Mouse (Mus musculus) brown adipose tissue, adult 24 weeks (tissue): Measurements from ENCODE around the gene Stx17. TPM values are rescaled to one million over a fixed set of nuclear protein-coding genes. Genes with fewer than 3 reads are reported as not detected.

Source experiments
- H3K27ac ChIP-seq: fragments of 200-500 bp; replicated peaks from 2 replicates; pipeline ENCODE4 v1.5.1; 2012; ENCODE audit warnings: low read depth, mild to moderate bottlenecking, low read length
- H3K4me1 ChIP-seq: fragments of 200-500 bp; 2 replicates; pipeline ENCODE4 v1.6.1; 2012; ENCODE audit warnings: low read length, mixed read lengths; ENCODE audit not compliant: control insufficient read depth, insufficient read depth, insufficient read length
- H3K4me3 ChIP-seq: fragments of 200-500 bp; 2 replicates; pipeline ENCODE4 v1.5.1; 2012; ENCODE audit warnings: low read depth, mild to moderate bottlenecking, low read length, moderate library complexity; ENCODE audit not compliant: insufficient read depth
- polyA plus RNA-seq: library from polyadenylated mRNA; stranded (reverse); fragments of >200 nt; gene quantifications from 2 replicates; pipeline ENCODE4 v1.2.4, GENCODE M21; 2012; ENCODE audit not compliant: missing spikeins, insufficient read depth, insufficient read length

The Stx17 gene
- 15.1 and 23.2 TPM in 2 replicates for polyA plus RNA-seq

GRCm38 (mm10) chr4:48124773-48125469 lies at the start of gene Stx17:
Gene Stx17, plus strand, starts transcription at chr4:48124915.
- Histone ChIP-seq H3K4me1 (no peaks in the 10 kb centered on the region), H3K4me3 (peak within 1 kb of the TSS; percentile 99), H3K27ac (peak within 1 kb of the TSS; percentile 71)

GRCm38 (mm10) chr4:48076693-48077471 lies 47.8 kb upstream of the Stx17 start:
- Histone ChIP-seq H3K4me1 (0 out of 2 replicates have a peak, but pooled peaks cover 2% of the 10 kb centered on the region), H3K4me3 (no peak overlapping the region), H3K27ac (no peak overlapping the region)

- H3K4me3 ChIP-seq: no peak overlapping the region
- no peak overlapping the region for H3K27ac ChIP-seq
- H3K4me1 ChIP-seq: 0 out of 2 replicates have a peak, but pooled peaks cover 2% of the 10 kb centered on the region
Measured at GRCm38 (mm10) chr4:48078213-48078612, 46.5 kb upstream of the Stx17 start.

- H3K4me1 ChIP-seq: 0 out of 2 replicates have a peak, but pooled peaks cover 2% of the 10 kb centered on the region
- no peak overlapping the region for H3K27ac ChIP-seq
- no peak overlapping the region for H3K4me3 ChIP-seq
Measured at GRCm38 (mm10) chr4:48079285-48080039, 45.3 kb upstream of the Stx17 start.

- H3K27ac ChIP-seq: no peak overlapping the region
- no peak overlapping the region for H3K4me3 ChIP-seq
- no peaks in the 10 kb centered on the region for H3K4me1 ChIP-seq
Measured at GRCm38 (mm10) chr4:48083452-48083851, 41.3 kb upstream of the Stx17 start.

- H3K4me1 ChIP-seq: no peaks in the 10 kb centered on the region
- no peak overlapping the region for H3K4me3 ChIP-seq
- no peak overlapping the region for H3K27ac ChIP-seq
Measured at GRCm38 (mm10) chr4:48086609-48087008, 38.1 kb upstream of the Stx17 start.

- Histone ChIP-seq H3K4me3 (no peak overlapping the region), H3K27ac (no peak overlapping the region), H3K4me1 (no peaks in the 10 kb centered on the region)
Measured at GRCm38 (mm10) chr4:48087497-48087896, 37.2 kb upstream of the Stx17 start.

GRCm38 (mm10) chr4:48093221-48093620 lies 31.5 kb upstream of the Stx17 start:
- no peak overlapping the region for H3K27ac ChIP-seq
- no peaks in the 10 kb centered on the region for H3K4me1 ChIP-seq
- H3K4me3 ChIP-seq: no peak overlapping the region

GRCm38 (mm10) chr4:48100217-48100616 lies 24.5 kb upstream of the Stx17 start:
- Histone ChIP-seq H3K4me3 (no peak overlapping the region), H3K27ac (no peak overlapping the region), H3K4me1 (no peaks in the 10 kb centered on the region)

GRCm38 (mm10) chr4:48101981-48102380 lies 22.7 kb upstream of the Stx17 start:
- H3K27ac ChIP-seq: no peak overlapping the region
- H3K4me1 ChIP-seq: no peaks in the 10 kb centered on the region
- H3K4me3 ChIP-seq: no peak overlapping the region

- H3K4me3 ChIP-seq: no peak overlapping the region
- H3K4me1 ChIP-seq: no peaks in the 10 kb centered on the region
- H3K27ac ChIP-seq: no peak overlapping the region
Measured at GRCm38 (mm10) chr4:48105387-48105786, 19.3 kb upstream of the Stx17 start.

GRCm38 (mm10) chr4:48107086-48107485 lies 17.6 kb upstream of the Stx17 start:
- Histone ChIP-seq H3K4me3 (no peak overlapping the region), H3K27ac (no peak overlapping the region), H3K4me1 (no peaks in the 10 kb centered on the region)

GRCm38 (mm10) chr4:48108591-48108990 lies 16.1 kb upstream of the Stx17 start:
- H3K27ac ChIP-seq: no peak overlapping the region
- no peaks in the 10 kb centered on the region for H3K4me1 ChIP-seq
- no peak overlapping the region for H3K4me3 ChIP-seq

GRCm38 (mm10) chr4:48110331-48110730 lies 14.4 kb upstream of the Stx17 start:
- Histone ChIP-seq H3K27ac (no peak overlapping the region), H3K4me1 (no peaks in the 10 kb centered on the region), H3K4me3 (no peak overlapping the region)

- H3K27ac ChIP-seq: no peak overlapping the region
- no peak overlapping the region for H3K4me3 ChIP-seq
- no peaks in the 10 kb centered on the region for H3K4me1 ChIP-seq
Measured at GRCm38 (mm10) chr4:48116191-48116590, 8.5 kb upstream of the Stx17 start.
